Mouse (Mus musculus): ENCODE results near the gene Atg10. TPM values are rescaled to one million over a fixed set of nuclear protein-coding genes. Genes with fewer than 3 reads are reported as not detected.

Atg10 gene
- total and polyA plus RNA-seq, 2 experiments from 2014 or later, result 3.2 to 13.2 TPM

- H3K36me3 ChIP-seq (ENCODE audit: insufficient read depth, low read length), result no peaks in the 10 kb centered on the region
- H3K27ac ChIP-seq (ENCODE audit: low read depth, low read length), result no peak overlapping the region
- TF ChIP-seq CTCF (IDR thresholded peaks at IDR 0.05), result no peak
- H3K9ac ChIP-seq (replicated peaks; ENCODE audit: low read length, poor library complexity, severe bottlenecking), result no peak overlapping the region
- H3K4me1 ChIP-seq (ENCODE audit: insufficient read depth, low read length), result no peaks in the 10 kb centered on the region
- 82% methylated on average over 3 of the region's 3 CpGs for WGBS
- ATAC-seq (ENCODE audit: low FRiP score) (no peak), DNase-seq (ENCODE audit: low spot score) (no peak)
- H3K4me2 ChIP-seq (ENCODE audit: low read depth, low read length, poor library complexity, severe bottlenecking), result no peak overlapping the region
- H3K9me3 ChIP-seq (ENCODE audit: low read length), result no peaks in the 10 kb centered on the region
- H3K27me3 ChIP-seq (ENCODE audit: insufficient read depth, low read length), result no peaks in the 10 kb centered on the region
- no peak overlapping the region for H3K4me3 ChIP-seq (ENCODE audit: low read depth, low read length)
These were observed 235.5 kb downstream of the Atg10 start for GRCm38 (mm10) chr13:90988226-90988625.

- no peaks in the 10 kb centered on the region for H3K27me3 ChIP-seq (ENCODE audit: insufficient read depth, low read length)
- no peak for TF ChIP-seq CTCF (IDR thresholded peaks at IDR 0.05)
- DNase-seq (ENCODE audit: low spot score), result no peak
- H3K4me2 ChIP-seq (ENCODE audit: low read depth, low read length, poor library complexity, severe bottlenecking), result no peak overlapping the region
- no peaks in the 10 kb centered on the region for H3K4me1 ChIP-seq (ENCODE audit: insufficient read depth, low read length)
- no peaks in the 10 kb centered on the region for H3K36me3 ChIP-seq (ENCODE audit: insufficient read depth, low read length)
- ATAC-seq (ENCODE audit: low FRiP score), result no peak
- H3K27ac ChIP-seq (ENCODE audit: low read depth, low read length), result no peak overlapping the region
- no peak overlapping the region for H3K4me3 ChIP-seq (ENCODE audit: low read depth, low read length)
- WGBS, result 89% methylated on average over 3 of the region's 3 CpGs
- H3K9me3 ChIP-seq (ENCODE audit: low read length), result no peaks in the 10 kb centered on the region
- no peak overlapping the region for H3K9ac ChIP-seq (replicated peaks; ENCODE audit: low read length, poor library complexity, severe bottlenecking)
These were observed 238.4 kb downstream of the Atg10 start for GRCm38 (mm10) chr13:90985417-90985816.

- H3K36me3 ChIP-seq (ENCODE audit: insufficient read depth, low read length), result no peaks in the 10 kb centered on the region
- no peak overlapping the region for H3K4me2 ChIP-seq (ENCODE audit: low read depth, low read length, poor library complexity, severe bottlenecking)
- no peak overlapping the region for H3K4me3 ChIP-seq (ENCODE audit: low read depth, low read length)
- no peak overlapping the region for H3K9ac ChIP-seq (replicated peaks; ENCODE audit: low read length, poor library complexity, severe bottlenecking)
- H3K9me3 ChIP-seq (ENCODE audit: low read length), result no peaks in the 10 kb centered on the region
- H3K27ac ChIP-seq (ENCODE audit: low read depth, low read length), result no peak overlapping the region
- 86% methylated on average over 2 of the region's 2 CpGs for WGBS
- no peaks in the 10 kb centered on the region for H3K27me3 ChIP-seq (ENCODE audit: insufficient read depth, low read length)
- no peak for DNase-seq (ENCODE audit: low spot score)
- H3K4me1 ChIP-seq (ENCODE audit: insufficient read depth, low read length), result no peaks in the 10 kb centered on the region
- ATAC-seq (ENCODE audit: low FRiP score), result no peak
- no peak for TF ChIP-seq CTCF (IDR thresholded peaks at IDR 0.05)
These were observed 239.7 kb downstream of the Atg10 start for GRCm38 (mm10) chr13:90984073-90984472.

GRCm38 (mm10) chr13:90981798-90982197 lies 242.0 kb downstream of the Atg10 start:
- ATAC-seq (ENCODE audit: low FRiP score), result no peak

GRCm38 (mm10) chr13:90980878-90981674 lies 242.7 kb downstream of the Atg10 start:
- Histone ChIP-seq H3K27me3 (ENCODE audit: insufficient read depth, low read length) (no peaks in the 10 kb centered on the region), H3K9ac (replicated peaks; ENCODE audit: low read length, poor library complexity, severe bottlenecking) (no peak overlapping the region), H3K9me3 (ENCODE audit: low read length) (no peaks in the 10 kb centered on the region), H3K4me2 (ENCODE audit: low read depth, low read length, poor library complexity, severe bottlenecking) (no peak overlapping the region), H3K36me3 (ENCODE audit: insufficient read depth, low read length) (no peaks in the 10 kb centered on the region), H3K4me1 (ENCODE audit: insufficient read depth, low read length) (no peaks in the 10 kb centered on the region), H3K4me3 (ENCODE audit: low read depth, low read length) (no peak overlapping the region), H3K27ac (ENCODE audit: low read depth, low read length) (no peak overlapping the region)
- DNase-seq (ENCODE audit: low spot score), result no peak
- WGBS, result 89% methylated on average over 6 of the region's 6 CpGs
- no peak for ATAC-seq (ENCODE audit: low FRiP score)
- TF ChIP-seq CTCF (IDR thresholded peaks at IDR 0.05), result no peak

More at GRCm38 (mm10) chr13:90981798-90982197, 242.0 kb downstream of the Atg10 start:
- Histone ChIP-seq H3K27me3 (ENCODE audit: insufficient read depth, low read length) (no peaks in the 10 kb centered on the region), H3K9me3 (ENCODE audit: low read length) (no peaks in the 10 kb centered on the region), H3K36me3 (ENCODE audit: insufficient read depth, low read length) (no peaks in the 10 kb centered on the region), H3K4me3 (ENCODE audit: low read depth, low read length) (no peak overlapping the region), H3K9ac (replicated peaks; ENCODE audit: low read length, poor library complexity, severe bottlenecking) (no peak overlapping the region), H3K4me2 (ENCODE audit: low read depth, low read length, poor library complexity, severe bottlenecking) (no peak overlapping the region), H3K4me1 (ENCODE audit: insufficient read depth, low read length) (no peaks in the 10 kb centered on the region), H3K27ac (ENCODE audit: low read depth, low read length) (no peak overlapping the region)
- WGBS, result 87% methylated on average over 1 of the region's 1 CpGs
- no peak for TF ChIP-seq CTCF (IDR thresholded peaks at IDR 0.05)
- DNase-seq (ENCODE audit: low spot score), result no peak

GRCm38 (mm10) chr13:90977057-90977456 lies 246.7 kb downstream of the Atg10 start:
- Histone ChIP-seq H3K9me3 (ENCODE audit: low read length) (no peaks in the 10 kb centered on the region), H3K27ac (ENCODE audit: low read depth, low read length) (no peak overlapping the region), H3K27me3 (ENCODE audit: insufficient read depth, low read length) (no peaks in the 10 kb centered on the region), H3K4me2 (ENCODE audit: low read depth, low read length, poor library complexity, severe bottlenecking) (no peak overlapping the region), H3K4me1 (ENCODE audit: insufficient read depth, low read length) (peaks cover 6% of the 10 kb centered on the region; the same call in 1 of the 2 replicates), H3K4me3 (ENCODE audit: low read depth, low read length) (no peak overlapping the region), H3K36me3 (ENCODE audit: insufficient read depth, low read length) (no peaks in the 10 kb centered on the region), H3K9ac (replicated peaks; ENCODE audit: low read length, poor library complexity, severe bottlenecking) (no peak overlapping the region)
- ATAC-seq (ENCODE audit: low FRiP score) (no peak), DNase-seq (ENCODE audit: low spot score) (no peak)
- TF ChIP-seq CTCF (IDR thresholded peaks at IDR 0.05), result no peak
- 90% methylated on average over 3 of the region's 3 CpGs for WGBS
